Mouse (Mus musculus) brain, embryonic 14.5 days (tissue): ENCODE measurements around the gene Plcd1.

Source experiments
- CTCF ChIP-seq: fragments of 200-500 bp; IDR thresholded peaks from 2 replicates; pipeline ENCODE4 v1.5.1; 2012; ENCODE audit warnings: inconsistent platforms, mild to moderate bottlenecking, moderate library complexity, borderline replicate concordance; ENCODE audit not compliant: insufficient read depth, insufficient read length; ENCODE audit errors: extremely low read depth
- POLR2A ChIP-seq: fragments of 200-500 bp; IDR thresholded peaks from 2 replicates; pipeline ENCODE4 v1.6.1; 2012; ENCODE audit warnings: mild to moderate bottlenecking, inconsistent platforms, borderline replicate concordance; ENCODE audit not compliant: poor library complexity, insufficient read depth, insufficient read length, severe bottlenecking; ENCODE audit errors: extremely low read depth

DNA sequence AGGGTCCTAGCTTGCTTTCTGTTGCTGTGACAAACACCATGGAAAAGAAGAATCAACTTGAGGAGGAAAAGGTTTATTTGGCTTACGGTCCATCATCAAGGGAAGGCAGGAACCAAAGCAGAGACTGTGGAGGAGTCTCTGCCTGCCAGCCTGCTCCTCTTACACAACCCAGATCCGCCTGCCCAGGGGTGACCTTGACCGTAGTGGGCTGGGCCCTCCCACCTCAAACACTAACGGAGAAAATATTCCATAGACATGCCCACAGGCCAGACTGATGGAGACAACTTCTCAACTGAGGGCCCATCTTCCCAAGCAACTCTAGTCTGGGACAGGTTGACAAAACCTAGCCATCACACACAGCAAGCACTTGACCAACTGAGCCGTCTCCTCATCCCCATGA is 48.8 kb upstream of the Plcd1 start:
- TF ChIP-seq CTCF = no peak
- TF ChIP-seq POLR2A = no peak
